Mouse (Mus musculus) spleen, embryonic (tissue): ENCODE data around the gene Trpm3.

Experiments used
- CTCF ChIA-PET: fragments of 350-600 bp; sonication (Branson Sonifier 250); formaldehyde crosslinking; loops from one replicate; lab custom pipeline; 2022; lab: Charles Lee

Gene Trpm3

DNA sequence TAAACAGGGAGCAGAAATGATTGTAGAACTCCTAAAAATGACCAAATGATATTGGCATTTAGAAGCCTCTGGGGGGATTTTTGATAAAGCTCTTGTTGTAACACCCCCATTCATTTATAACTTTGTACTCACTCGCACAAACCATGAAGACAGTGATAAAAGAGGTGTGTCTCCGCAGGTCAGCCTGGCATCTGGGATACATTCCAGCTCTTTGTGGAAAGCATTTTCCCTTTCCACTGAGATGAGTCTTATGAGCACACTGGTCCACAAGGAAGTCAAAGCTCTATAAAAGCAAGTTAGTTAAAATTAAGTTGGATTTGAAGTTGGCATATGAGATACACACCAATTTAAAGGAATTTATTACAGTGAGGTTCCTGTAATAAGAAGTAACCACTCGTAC is 600.4 kb downstream of the Trpm3 start:
- CTCF ChIA-PET: interaction anchor here (0.5 kb wide), 1 partner anchor 958 kb away, joined by 3 read pairs; no protein-coding TSS in a partner anchor

DNA sequence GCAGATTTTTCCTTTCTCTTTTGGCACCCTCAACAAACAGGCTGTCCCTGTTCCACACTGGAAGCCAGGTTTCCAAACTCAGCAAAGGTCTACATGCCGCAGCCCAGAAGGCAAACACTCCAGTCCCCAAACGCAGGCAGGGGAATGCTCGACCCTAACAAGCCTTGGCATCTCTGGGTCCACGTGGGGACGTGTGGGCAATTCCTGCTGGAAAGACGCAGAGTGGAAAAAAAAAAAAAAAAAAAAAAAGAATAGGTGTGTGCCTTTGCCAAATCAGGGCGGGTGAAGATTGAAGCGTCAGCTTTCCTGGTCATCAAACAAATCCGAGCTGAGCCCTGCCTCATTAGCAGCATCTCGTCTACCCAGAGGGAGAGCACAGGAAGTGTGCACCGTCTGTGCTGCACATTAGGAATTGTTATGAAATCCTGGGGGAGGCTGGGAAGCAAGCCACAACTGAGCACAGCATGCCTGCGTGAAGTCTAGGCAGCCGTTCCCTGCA is 614.5 kb downstream of the Trpm3 start:
- CTCF ChIA-PET: no interaction called here

DNA sequence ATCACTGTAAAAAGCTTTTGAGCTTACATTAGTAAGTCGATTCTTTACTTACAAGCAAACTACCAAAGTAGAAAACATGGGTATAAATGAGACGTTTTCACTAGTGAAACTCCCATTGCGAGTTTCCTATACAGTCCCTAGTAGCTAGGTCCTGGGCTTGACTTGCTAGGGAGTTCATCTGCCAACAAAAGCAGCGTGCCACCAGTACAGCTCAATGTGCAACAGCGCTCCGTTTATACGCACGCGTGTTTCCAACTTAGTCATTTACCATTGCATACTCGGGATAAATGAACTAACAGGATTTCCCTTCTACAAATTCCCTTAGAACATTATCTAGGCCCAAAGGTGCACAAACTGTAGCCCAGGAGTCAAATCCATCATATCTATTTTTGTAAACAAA is 615.2 kb downstream of the Trpm3 start:
- CTCF ChIA-PET: no interaction called here

DNA sequence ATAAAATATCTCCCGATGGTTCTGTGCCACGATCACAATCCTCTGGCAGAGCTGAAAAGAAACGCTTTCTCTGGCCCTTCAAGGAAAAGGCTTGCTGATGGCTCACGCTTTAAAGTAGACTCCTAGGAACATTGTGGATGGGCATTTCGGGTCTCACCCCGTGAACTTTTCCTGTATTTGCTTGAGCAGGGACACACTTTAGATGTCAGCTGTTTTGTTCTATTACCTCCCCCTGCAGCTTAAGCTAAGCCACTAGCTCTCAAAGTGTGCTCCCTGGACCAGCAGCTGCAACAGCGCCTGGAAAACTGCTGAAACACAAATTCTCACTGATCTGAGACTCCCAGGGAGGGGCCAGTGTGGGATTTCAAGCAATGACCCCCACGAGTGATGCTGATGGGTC is 615.7 kb downstream of the Trpm3 start:
- CTCF ChIA-PET: no interaction called here

DNA sequence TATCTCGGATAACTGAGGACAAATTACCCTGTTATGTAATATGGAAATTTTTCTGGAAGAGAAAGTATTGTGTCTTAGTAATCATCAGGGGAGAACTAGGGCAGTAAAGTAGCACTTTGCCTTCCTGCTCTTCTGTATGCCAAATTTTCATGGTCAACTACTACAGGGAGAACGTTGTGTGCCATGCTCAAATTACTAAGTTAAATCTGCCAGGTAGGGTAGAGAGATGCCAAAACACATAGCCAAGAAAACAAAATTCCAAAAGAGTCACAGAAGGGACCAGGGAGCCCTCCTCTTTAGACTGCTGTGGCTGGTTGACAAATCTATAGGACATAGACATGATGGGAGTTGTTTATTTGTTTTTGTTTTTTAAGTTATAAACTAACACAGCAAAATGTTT is 619.6 kb downstream of the Trpm3 start:
- CTCF ChIA-PET: no interaction called here

DNA sequence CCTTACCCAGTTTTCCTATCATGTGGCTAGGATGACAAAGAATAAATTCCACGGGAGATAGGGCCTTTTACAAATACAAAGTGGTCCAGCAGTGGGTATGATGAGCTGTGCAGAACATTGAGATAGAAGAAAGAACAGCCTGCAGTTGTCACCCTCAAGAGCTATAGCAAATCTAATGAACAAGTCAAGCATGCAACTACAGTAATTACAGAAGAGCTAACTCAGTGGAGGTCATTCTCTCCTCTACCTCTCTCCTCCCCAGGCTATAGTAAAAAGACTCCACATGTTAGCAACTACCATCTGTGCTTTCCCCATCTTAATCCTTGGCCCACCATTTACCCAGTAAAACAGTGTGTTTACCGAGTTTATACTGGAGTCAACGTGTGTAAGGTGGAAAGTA is 629.4 kb downstream of the Trpm3 start:
- CTCF ChIA-PET: no interaction called here

DNA sequence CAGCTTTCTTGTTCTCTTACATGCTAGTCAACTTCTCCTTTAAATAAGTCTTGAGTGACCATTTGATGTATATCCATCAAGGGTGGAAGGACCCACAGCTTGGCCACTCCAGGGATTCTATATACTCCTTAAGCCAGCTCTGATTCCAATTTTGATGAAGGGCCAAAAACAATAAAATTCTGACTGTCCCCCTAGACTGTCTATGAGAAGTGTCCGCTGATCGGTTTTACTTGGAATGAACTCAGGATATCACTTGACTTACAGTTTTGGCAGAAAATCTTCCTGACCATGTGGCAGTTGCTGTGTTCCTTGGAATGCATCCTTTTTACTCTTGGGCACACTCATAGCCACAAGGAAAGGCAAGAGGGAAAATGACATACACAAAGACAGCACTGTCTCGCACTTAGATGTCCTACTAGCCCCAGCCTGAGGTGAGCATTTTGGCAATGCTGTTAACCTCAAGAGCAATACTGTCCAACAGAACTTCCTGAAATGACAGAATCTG is 636.4 kb downstream of the Trpm3 start:
- CTCF ChIA-PET: no interaction called here

DNA sequence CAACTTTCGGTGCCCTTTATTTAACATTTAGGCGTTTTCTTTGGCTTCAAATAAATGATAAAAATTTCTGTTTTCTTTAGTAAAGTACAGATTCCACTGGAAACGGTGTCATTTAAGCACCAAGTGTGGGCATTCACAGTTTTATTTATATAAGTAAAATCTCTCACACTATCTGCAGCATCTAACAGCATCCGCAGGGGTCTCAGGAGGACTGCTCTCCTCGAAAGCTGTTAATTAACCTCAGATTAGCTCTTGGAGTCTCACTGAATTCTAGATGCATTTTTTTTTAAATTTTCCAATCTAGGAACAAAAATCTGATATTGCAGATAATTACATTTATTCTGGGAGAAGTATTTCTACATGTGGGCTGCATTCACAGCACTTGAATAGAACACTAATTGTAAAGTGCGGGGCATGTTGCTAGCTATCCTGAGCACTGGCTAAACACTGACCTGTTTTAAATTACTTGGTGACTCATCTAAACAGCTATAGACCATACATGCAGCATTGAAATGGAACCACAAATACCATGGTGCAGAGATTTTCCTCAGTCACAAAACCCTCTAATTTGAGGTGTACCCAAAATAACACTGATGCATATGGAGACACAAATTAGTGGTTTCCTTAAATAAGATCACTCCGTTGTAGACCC is 641.5 kb downstream of the Trpm3 start:
- CTCF ChIA-PET: no interaction called here

DNA sequence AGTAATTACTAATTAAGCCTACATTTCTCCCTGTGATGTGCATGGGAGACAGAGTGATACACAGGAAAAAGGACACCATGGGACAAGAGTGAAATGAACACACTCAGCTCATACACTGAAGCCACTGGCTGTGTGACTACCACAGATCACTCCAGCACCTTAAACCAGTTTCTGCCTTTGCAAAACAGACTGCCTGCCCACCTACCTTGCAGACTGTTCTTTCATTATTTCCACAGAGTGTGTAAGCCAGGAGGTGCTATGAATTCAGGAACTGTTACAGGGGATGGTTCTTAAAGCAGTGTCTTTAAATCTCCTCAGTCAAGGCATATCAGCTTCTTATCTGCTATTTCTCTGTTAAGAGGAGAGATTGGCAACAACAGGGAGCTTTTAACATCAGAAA is 642.7 kb downstream of the Trpm3 start:
- CTCF ChIA-PET: no interaction called here

DNA sequence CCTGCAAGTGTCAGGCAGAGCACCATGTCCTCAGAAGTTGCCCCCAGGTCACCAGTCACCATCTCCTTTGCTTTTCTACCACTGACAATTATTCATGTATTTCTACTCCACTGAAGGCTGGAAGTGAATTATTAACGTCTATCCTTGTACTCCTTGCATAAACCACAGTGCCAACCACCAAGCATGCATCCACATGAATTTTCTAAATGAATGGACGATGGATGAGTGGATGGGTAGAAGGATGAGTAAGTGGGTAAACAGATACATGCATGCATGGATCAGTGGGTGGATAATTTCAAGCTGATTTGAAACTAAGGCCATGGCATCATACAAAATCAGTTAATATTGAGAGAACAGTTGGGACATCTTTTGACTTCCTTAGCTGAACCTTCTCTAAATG is 644.9 kb downstream of the Trpm3 start:
- CTCF ChIA-PET: no interaction called here

DNA sequence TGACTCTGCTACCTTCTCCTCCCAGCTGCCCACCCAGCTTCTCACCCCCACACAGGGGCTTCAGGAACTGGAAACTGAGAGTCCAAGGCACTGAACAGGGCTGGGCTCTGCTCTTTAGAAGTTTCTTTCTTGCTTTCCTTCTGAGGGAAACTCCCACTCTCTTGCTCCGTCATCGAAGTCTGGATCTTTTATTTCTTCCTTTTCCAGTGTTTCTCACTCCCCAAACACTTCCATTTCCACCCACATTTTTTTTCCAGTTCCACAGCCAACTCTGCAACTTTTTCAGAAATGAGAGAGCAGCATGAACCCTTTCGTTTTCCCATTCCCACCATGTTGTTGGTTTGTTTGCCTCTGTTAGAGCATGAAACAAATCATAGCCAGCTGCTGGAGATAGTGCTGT is 650.9 kb downstream of the Trpm3 start:
- CTCF ChIA-PET: no interaction called here

DNA sequence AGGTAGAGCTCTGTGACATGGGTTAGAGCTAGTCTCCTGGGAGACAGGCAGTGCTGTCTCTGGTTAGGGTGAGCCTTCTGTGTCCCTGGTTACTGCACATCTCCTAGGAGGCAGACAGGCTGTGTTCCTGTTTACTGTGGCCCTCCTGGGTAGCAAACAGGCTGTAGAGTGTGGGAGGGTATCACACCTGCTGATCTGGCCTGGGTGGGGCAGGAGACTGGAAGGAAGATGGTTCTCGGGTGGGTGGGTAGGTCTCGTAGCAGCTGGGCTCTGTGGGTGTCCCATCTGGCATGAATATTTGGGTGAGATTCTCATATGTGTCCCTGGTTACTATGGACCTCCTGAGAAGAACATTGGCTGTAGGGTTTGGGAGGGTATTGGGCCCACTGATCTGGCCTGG is 658.1 kb downstream of the Trpm3 start:
- CTCF ChIA-PET: no interaction called here

DNA sequence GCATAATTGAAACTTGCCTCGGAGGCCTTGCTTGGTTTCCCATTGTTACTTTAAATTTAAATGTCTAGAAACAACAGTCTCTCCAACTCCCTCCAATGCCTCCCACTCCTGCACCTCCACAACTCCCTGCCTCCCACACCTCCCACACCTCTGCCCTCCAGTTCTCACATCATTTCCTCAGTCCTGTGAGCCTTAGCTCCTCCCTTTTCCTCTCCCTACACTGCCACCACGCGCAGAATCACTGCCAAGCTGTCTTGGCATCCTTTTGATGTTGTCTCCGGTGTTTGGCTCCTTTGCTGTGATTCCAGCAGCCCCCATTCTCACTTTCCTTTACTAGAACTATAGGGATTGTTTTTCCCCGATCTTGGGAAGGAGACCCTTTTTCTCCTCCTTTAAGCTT is 661.6 kb downstream of the Trpm3 start:
- CTCF ChIA-PET: no interaction called here

DNA sequence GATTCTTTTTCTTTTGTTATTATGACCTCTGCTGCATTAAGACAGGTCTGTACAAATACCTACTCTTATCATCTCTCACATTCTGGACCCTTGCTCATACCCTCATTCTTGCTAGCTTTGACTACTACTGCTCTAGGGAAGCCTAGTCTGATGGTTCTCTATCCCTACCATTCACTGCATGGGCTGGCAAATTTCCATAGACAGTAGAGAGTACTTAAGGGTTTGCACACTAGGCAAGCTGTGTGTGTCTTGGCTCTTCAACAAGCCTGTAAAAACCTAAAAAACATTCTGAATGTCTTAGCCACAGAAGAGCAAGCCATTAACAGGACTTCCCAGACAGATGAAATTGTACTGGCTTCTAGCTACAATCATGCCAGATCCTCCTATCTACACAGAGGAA is 664.5 kb downstream of the Trpm3 start:
- CTCF ChIA-PET: no interaction called here

DNA sequence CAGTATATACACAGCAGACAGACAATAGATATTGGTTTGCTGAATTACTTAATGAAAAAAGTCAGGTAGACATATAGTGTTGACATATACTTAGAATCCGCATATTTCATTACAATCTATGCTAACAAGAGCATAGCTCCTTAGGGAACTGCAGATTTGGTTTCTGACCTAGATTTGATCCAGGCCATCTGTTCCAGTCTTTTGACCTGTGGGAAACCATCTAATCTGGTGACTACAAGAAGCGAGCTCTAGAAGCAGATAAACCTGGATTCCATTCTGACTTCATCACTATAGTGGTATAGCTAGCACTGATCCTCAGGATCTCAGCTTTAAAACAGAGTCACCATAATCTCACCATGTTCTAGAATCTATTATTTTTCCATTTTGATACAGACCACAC is 665.5 kb downstream of the Trpm3 start:
- CTCF ChIA-PET: no interaction called here

DNA sequence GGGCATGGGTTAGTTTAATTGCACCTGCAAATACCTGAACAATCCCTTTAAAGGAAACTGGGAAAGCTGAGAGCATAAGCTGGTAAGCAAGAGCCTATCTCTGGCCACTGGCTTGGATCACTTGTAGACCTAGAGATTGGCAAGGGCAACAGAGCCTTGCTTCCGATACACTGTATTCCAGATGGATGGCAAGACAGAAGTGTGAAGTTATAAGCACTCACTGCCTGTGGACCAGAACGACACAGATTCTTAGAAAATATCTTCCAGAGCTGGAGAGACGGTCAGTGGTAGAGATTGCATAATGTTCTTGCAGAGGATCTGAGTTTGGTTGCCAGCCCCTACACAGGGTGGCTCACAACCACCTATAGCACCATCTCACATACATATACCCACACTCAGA is 671.4 kb downstream of the Trpm3 start:
- CTCF ChIA-PET: no interaction called here

DNA sequence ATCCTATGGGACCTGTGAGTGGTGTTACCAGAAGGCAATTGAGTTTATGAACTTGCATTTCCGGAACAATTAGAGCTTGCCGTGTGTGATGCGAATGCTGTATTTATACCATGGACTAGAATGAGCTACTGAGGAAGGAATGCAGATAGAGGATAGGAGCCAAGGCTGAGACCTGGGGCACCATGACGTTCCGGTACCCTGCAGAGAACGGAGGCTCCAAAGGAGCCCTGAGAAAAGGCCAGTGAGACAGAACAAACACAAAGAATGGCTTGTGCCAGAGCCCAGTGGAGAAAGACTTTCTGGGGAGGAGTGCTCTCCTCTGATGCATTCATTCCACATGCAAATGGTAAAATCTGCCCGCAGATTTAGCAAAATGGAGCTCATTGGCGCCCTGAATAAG is 682.9 kb downstream of the Trpm3 start:
- CTCF ChIA-PET: no interaction called here

DNA sequence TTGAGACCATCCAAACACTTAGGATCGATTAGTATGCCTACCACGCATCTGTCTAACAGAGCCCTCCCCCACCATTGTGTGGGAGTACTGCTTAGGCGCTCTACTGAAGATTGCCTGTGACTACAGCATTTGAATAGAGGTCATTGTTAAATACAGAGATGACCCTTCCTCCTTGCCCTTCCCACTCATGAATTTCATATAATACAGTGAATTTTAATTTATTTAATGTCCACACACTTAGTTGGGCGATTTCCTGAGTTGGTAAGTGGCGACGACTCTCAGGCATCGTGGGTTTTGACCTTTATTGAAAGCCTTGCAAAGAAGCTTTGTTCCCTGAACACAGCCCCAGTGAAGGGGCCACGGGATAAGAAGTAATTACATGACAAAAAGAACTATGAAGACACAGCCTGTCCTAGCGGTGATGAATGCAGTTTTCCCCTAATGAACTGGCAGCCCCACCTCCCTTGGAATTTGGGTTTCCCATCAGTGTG is 684.7 kb downstream of the Trpm3 start:
- CTCF ChIA-PET: no interaction called here

DNA sequence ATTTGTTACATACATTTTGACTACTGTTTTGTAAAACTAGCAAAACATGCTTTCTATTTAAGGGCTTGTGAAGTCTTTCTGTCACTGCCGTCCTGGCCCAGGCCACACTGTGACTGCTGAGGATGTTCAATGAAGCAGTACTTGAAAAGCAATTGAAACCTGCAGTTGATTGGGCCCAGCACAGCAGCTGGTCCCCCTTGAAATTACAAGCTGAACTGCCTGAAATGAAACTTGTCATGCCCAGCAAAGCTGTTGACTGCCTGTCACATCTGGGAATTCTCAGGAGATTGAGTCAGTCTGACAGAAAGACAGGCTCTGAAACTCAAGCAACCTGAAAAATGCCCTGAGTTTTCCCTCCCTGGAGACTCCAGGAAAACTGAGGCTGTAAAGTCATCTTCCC is 687.0 kb downstream of the Trpm3 start:
- CTCF ChIA-PET: no interaction called here

DNA sequence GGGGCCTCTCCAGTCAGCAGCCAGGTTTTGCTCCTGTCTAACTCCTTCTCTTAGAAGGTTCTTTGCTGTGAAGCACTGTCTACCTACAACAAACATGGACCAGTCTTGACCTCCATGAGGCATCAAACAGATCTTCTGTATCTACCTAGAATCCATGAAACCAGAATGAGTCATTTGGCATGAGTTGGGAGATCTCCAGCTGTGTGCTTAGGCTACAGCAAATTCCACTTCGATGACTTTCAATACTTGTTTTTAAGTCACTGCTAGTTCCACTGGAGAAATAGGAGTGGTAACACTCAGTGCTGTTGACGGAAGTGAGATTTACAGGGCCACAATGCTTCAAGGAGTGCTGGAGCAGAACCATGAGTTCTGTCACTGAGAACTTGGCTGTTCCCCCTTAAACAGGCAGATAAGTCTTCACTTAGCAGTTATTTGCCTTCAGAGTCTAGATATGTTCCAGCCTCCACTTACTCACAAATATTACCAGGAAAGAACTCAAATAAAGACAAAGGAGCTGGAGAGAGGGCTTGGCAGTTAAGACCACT is 689.4 kb downstream of the Trpm3 start:
- CTCF ChIA-PET: no interaction called here

DNA sequence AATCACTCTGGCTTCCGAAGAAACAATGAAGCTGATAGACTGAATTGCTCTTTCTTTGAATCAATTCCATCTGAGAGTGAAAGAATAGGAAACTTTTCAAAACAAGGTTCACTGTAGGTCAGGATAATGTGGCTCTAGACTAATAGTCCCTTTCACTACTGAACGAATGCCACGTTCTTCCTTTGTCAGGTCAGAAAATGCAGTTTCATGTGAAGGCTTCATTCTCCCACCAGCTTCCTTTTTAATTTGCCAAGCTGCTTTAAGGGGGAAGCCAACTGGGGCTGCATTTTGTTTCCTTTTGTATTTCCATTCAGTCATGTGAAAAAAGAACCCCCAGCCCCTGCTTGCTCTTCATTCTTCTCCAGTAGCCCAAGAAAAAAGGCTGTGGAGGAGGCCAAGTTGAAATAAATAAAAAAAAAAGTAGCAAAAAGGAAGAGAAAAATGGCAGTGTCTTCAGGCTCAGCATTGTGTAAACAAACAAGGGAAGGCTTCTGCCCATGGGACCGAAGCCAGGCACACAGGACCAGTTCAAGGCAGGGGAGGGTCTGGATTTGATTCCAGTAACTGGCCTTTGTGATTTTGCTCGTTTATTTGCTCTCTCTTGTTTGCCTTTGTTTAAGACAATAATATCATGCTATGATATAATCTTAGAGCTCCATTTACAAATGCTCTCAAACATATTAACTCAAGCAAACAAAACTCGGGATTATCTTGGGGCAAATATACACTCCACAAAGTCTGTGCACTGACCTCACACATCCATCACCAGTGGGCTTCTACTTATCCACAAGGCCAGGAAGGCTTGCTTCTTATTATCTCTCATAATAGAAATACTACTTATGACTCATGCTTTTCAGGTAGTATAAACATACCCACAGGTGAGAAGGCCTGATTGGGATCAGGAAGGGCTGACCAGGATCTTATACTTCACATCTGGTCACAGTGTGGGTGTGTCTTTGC is 702.5 kb downstream of the Trpm3 start:
- CTCF ChIA-PET: no interaction called here

DNA sequence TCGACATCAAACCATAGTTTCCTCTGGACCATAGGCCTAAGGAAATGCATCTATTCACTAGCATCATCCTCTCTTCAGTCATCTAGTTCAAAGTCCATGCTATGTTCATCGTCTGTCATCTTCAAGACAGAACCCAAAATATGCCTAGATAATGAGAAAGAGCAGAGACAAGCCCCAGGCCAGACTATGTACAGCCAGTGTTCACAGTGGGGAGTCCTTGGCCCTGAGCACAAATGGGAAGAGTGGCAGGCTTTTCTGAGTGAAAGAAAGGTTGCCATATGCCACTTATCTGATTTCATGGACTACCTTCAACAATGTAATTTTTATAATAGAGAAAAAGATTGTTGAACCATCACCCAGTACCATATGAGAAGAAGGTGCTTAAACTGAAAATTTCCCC is 703.9 kb downstream of the Trpm3 start:
- CTCF ChIA-PET: no interaction called here
